Mouse (Mus musculus) heart, embryonic 15.5 days (tissue): ENCODE data around the gene Atg16l1. TPM values are rescaled to one million over a fixed set of nuclear protein-coding genes. Genes with fewer than 3 reads are reported as not detected.

Experiments used
- ATAC-seq: fragments of 200-750 bp; cut with Nextera tagmentation; replicated peaks from 2 replicates; pipeline ENCODE4 v1.8.0; 2017; ENCODE audit warnings: low read depth, moderate TSS enrichment; ENCODE audit not compliant: insufficient number of reproducible peaks, insufficient read depth, low FRiP score
- H3K27ac ChIP-seq: fragments of 300-500 bp; sonication (generic); 2 replicates; pipeline ENCODE4 v1.5.1; 2015; ENCODE audit warnings: mild to moderate bottlenecking, inconsistent platforms
- H3K27me3 ChIP-seq: fragments of 300-500 bp; sonication (generic); 2 replicates; pipeline ENCODE4 v1.6.1; 2015; ENCODE audit warnings: inconsistent platforms
- H3K36me3 ChIP-seq: fragments of 300-500 bp; sonication (generic); 2 replicates; pipeline ENCODE4 v1.6.1; 2015; ENCODE audit warnings: mild to moderate bottlenecking, inconsistent platforms
- H3K4me1 ChIP-seq: fragments of 300-500 bp; sonication (generic); replicated peaks from 2 replicates; pipeline ENCODE4 v1.6.1; 2015; ENCODE audit warnings: inconsistent platforms
- H3K4me2 ChIP-seq: fragments of 300-500 bp; sonication (generic); 2 replicates; pipeline ENCODE4 v1.6.1; 2015; ENCODE audit warnings: inconsistent platforms, mild to moderate bottlenecking, moderate library complexity
- H3K4me3 ChIP-seq: fragments of 300-500 bp; sonication (generic); 2 replicates; pipeline ENCODE4 v1.5.1; 2015; ENCODE audit warnings: mild to moderate bottlenecking, inconsistent platforms
- H3K9ac ChIP-seq: fragments of 300-500 bp; sonication (generic); 2 replicates; pipeline ENCODE4 v1.6.1; 2015; ENCODE audit warnings: mild to moderate bottlenecking, inconsistent platforms
- H3K9me3 ChIP-seq: fragments of 300-500 bp; sonication (generic); replicated peaks from 2 replicates; pipeline ENCODE4 v1.6.1; 2016; ENCODE audit warnings: inconsistent platforms
- WGBS: fragments of 180-500 bp; shearing (Covaris S2); methylation state at CpG from one replicate; pipeline ENCODE4 v1.1.7; 2015; ENCODE audit warnings: mixed read lengths; 5-methylcytosine and 5-hydroxymethylcytosine counted together
- polyA plus RNA-seq: library from polyadenylated mRNA; unstranded; fragments of >200 nt; fragmentation: Nextera tagmentation; extraction: Ambion mirVana; gene quantifications from 2 replicates; pipeline ENCODE4 v1.2.1, GENCODE M21; 2015

Gene Atg16l1
- polyA plus RNA-seq, 1 experiment from 2014 or later = 22.6 TPM

GRCm38 (mm10) chr1:87730271-87730670 is 25.4 kb upstream of the Atg16l1 start:
- Histone ChIP-seq H3K4me2 (no peak overlapping the region), H3K27me3 (no peaks in the 10 kb centered on the region), H3K4me3 (no peak overlapping the region), H3K9ac (no peak overlapping the region), H3K27ac (no peak overlapping the region), H3K36me3 (no peaks in the 10 kb centered on the region), H3K9me3 (no peaks in the 10 kb centered on the region), H3K4me1 (no peaks in the 10 kb centered on the region)
- no peak for ATAC-seq
- WGBS = 74% methylated on average over 7 of the region's 7 CpGs

GRCm38 (mm10) chr1:87733212-87733611 is 22.5 kb upstream of the Atg16l1 start:
- no peak for ATAC-seq
- Histone ChIP-seq H3K4me3 (no peak overlapping the region), H3K4me1 (no peaks in the 10 kb centered on the region), H3K36me3 (no peaks in the 10 kb centered on the region), H3K9me3 (no peaks in the 10 kb centered on the region), H3K27ac (no peak overlapping the region), H3K27me3 (no peaks in the 10 kb centered on the region), H3K4me2 (no peak overlapping the region), H3K9ac (no peak overlapping the region)
- whole genome bisulfite sequencing = 70% methylated on average over 5 of the region's 5 CpGs

- no peak for ATAC-seq
- WGBS = 69% methylated on average over 3 of the region's 3 CpGs
These were observed 21.5 kb upstream of the Atg16l1 start for GRCm38 (mm10) chr1:87734153-87734552.

GRCm38 (mm10) chr1:87740584-87741290 is 14.9 kb upstream of the Atg16l1 start:
- WGBS = 51% methylated on average over 6 of the region's 6 CpGs
- H3K27me3 ChIP-seq = no peaks in the 10 kb centered on the region
- H3K36me3 ChIP-seq = no peaks in the 10 kb centered on the region

More at GRCm38 (mm10) chr1:87734153-87734552, 21.5 kb upstream of the Atg16l1 start:
- Histone ChIP-seq H3K4me2 (no peak overlapping the region), H3K4me3 (no peak overlapping the region), H3K4me1 (no peaks in the 10 kb centered on the region), H3K27ac (no peak overlapping the region), H3K9me3 (no peaks in the 10 kb centered on the region), H3K36me3 (no peaks in the 10 kb centered on the region), H3K27me3 (no peaks in the 10 kb centered on the region), H3K9ac (no peak overlapping the region)

GRCm38 (mm10) chr1:87749360-87749973 is 6.2 kb upstream of the Atg16l1 start:
- Histone ChIP-seq H3K36me3 (no peaks in the 10 kb centered on the region), H3K27ac (no peak overlapping the region), H3K4me3 (no peak overlapping the region), H3K9me3 (no peaks in the 10 kb centered on the region), H3K4me2 (no peak overlapping the region), H3K9ac (no peak overlapping the region), H3K4me1 (no peaks in the 10 kb centered on the region), H3K27me3 (peaks cover 8% of the 10 kb centered on the region; the same call in 1 of the 2 replicates)
- no peak for ATAC-seq

More at GRCm38 (mm10) chr1:87740584-87741290, 14.9 kb upstream of the Atg16l1 start:
- Histone ChIP-seq H3K27ac (no peak overlapping the region), H3K4me2 (no peak overlapping the region), H3K9me3 (no peaks in the 10 kb centered on the region), H3K4me3 (no peak overlapping the region), H3K9ac (no peak overlapping the region), H3K4me1 (peaks cover 3% of the 10 kb centered on the region; the same call in 1 of the 2 replicates)
- ATAC-seq = no peak

- Histone ChIP-seq H3K4me1 (no peaks in the 10 kb centered on the region), H3K4me3 (no peak overlapping the region), H3K9me3 (no peaks in the 10 kb centered on the region), H3K27ac (no peak overlapping the region), H3K4me2 (no peak overlapping the region), H3K36me3 (peaks cover 82% of the 10 kb centered on the region), H3K9ac (no peak overlapping the region), H3K27me3 (no peaks in the 10 kb centered on the region)
- WGBS = 95% methylated on average over 3 of the region's 3 CpGs
- ATAC-seq = no peak
These were observed 8.2 kb downstream of the Atg16l1 start for GRCm38 (mm10) chr1:87763821-87764220.

- H3K27me3 ChIP-seq = no peaks in the 10 kb centered on the region
- no peak overlapping the region for H3K27ac ChIP-seq
- H3K36me3 ChIP-seq = peaks cover 83% of the 10 kb centered on the region
- H3K4me1 ChIP-seq = no peaks in the 10 kb centered on the region
- H3K4me2 ChIP-seq = no peak overlapping the region
- H3K9me3 ChIP-seq = no peaks in the 10 kb centered on the region
- 81% methylated on average over 2 of the region's 2 CpGs for WGBS
- ATAC-seq = no peak
- H3K4me3 ChIP-seq = no peak overlapping the region
- no peak overlapping the region for H3K9ac ChIP-seq
These were observed 10.1 kb downstream of the Atg16l1 start for GRCm38 (mm10) chr1:87765741-87766140.

- Histone ChIP-seq H3K4me2 (no peak overlapping the region), H3K4me3 (no peak overlapping the region), H3K4me1 (no peaks in the 10 kb centered on the region), H3K27me3 (no peaks in the 10 kb centered on the region), H3K9ac (no peak overlapping the region), H3K9me3 (no peaks in the 10 kb centered on the region), H3K27ac (no peak overlapping the region), H3K36me3 (peaks cover 85% of the 10 kb centered on the region)
- no peak for ATAC-seq
- WGBS = 89% methylated on average over 3 of the region's 3 CpGs
These were observed 10.6 kb downstream of the Atg16l1 start for GRCm38 (mm10) chr1:87766233-87766632.

- no peaks in the 10 kb centered on the region for H3K27me3 ChIP-seq
- WGBS = 97% methylated on average over 2 of the region's 2 CpGs
- H3K9ac ChIP-seq = no peak overlapping the region
- ATAC-seq = no peak
- H3K36me3 ChIP-seq = peaks cover 87% of the 10 kb centered on the region
- no peak overlapping the region for H3K4me3 ChIP-seq
- H3K9me3 ChIP-seq = peaks cover 4% of the 10 kb centered on the region; the same call in 1 of the 2 replicates
- no peaks in the 10 kb centered on the region for H3K4me1 ChIP-seq
- no peak overlapping the region for H3K4me2 ChIP-seq
- H3K27ac ChIP-seq = no peak overlapping the region
These were observed 13.6 kb downstream of the Atg16l1 start for GRCm38 (mm10) chr1:87769263-87769662.

- ATAC-seq = no peak
- H3K27ac ChIP-seq = no peak overlapping the region
- peaks cover 4% of the 10 kb centered on the region; the same call in 1 of the 2 replicates for H3K9me3 ChIP-seq
- no peaks in the 10 kb centered on the region for H3K27me3 ChIP-seq
- H3K36me3 ChIP-seq = peaks cover 87% of the 10 kb centered on the region
- no peak overlapping the region for H3K9ac ChIP-seq
- 79% methylated on average over 3 of the region's 3 CpGs for WGBS
- no peaks in the 10 kb centered on the region for H3K4me1 ChIP-seq
- H3K4me3 ChIP-seq = no peak overlapping the region
- no peak overlapping the region for H3K4me2 ChIP-seq
These were observed 14.8 kb downstream of the Atg16l1 start for GRCm38 (mm10) chr1:87770486-87770885.

GRCm38 (mm10) chr1:87771724-87772123 is 16.1 kb downstream of the Atg16l1 start:
- H3K27ac ChIP-seq = no peak overlapping the region
- peaks cover 87% of the 10 kb centered on the region for H3K36me3 ChIP-seq
- peaks cover 4% of the 10 kb centered on the region; the same call in 1 of the 2 replicates for H3K9me3 ChIP-seq
- H3K27me3 ChIP-seq = no peaks in the 10 kb centered on the region
- H3K4me1 ChIP-seq = no peaks in the 10 kb centered on the region
- 83% methylated on average over 3 of the region's 3 CpGs for WGBS
- no peak overlapping the region for H3K9ac ChIP-seq
- H3K4me2 ChIP-seq = no peak overlapping the region
- no peak for ATAC-seq
- H3K4me3 ChIP-seq = no peak overlapping the region

GRCm38 (mm10) chr1:87773336-87773735 is 17.7 kb downstream of the Atg16l1 start:
- Histone ChIP-seq H3K9me3 (peaks cover 4% of the 10 kb centered on the region; the same call in 1 of the 2 replicates), H3K27me3 (no peaks in the 10 kb centered on the region), H3K27ac (no peak overlapping the region), H3K4me3 (no peak overlapping the region), H3K4me2 (no peak overlapping the region), H3K4me1 (no peaks in the 10 kb centered on the region), H3K36me3 (peaks cover 85% of the 10 kb centered on the region), H3K9ac (no peak overlapping the region)
- ATAC-seq = no peak
- 83% methylated on average over 2 of the region's 2 CpGs for WGBS
